Mouse (Mus musculus): ENCODE measurements around the gene Stpg1.

- TF ChIP-seq CTCF (IDR thresholded peaks at IDR 0.05; ENCODE audit: extremely low read depth, insufficient read depth, insufficient read length, insufficient replicate concordance) (no peak), POLR2A (IDR thresholded peaks at IDR 0.05; ENCODE audit: low read depth, low read length) (no peak)
Observed at GRCm38 (mm10) chr4:135489256-135489655, 5.3 kb upstream of the Stpg1 start.

Measured in spleen, adult 2 months (tissue).